Mouse (Mus musculus) ES-Bruce4 (cell line): ENCODE results near the gene Krtap28-13. TPM values are rescaled to one million over a fixed set of nuclear protein-coding genes. Genes with fewer than 3 reads are reported as not detected.

ENCODE experiments used
- H3K27ac ChIP-seq: 2 replicates; pipeline ENCODE4 v1.5.1; 2012; ENCODE audit warnings: low read length, inconsistent platforms; ENCODE audit not compliant: insufficient read depth
- H3K27me3 ChIP-seq: 2 replicates; pipeline ENCODE4 v1.6.1; 2012; ENCODE audit warnings: mild to moderate bottlenecking, low read length, inconsistent platforms; ENCODE audit not compliant: control insufficient read depth, poor library complexity, insufficient read depth, severe bottlenecking
- H3K36me3 ChIP-seq: 2 replicates; pipeline ENCODE4 v1.6.1; 2012; ENCODE audit warnings: inconsistent platforms, mild to moderate bottlenecking, low read length, moderate library complexity; ENCODE audit not compliant: control insufficient read depth, poor library complexity, insufficient read depth, severe bottlenecking
- H3K4me1 ChIP-seq: one replicate; pipeline ENCODE4 v1.8.1; 2011; ENCODE audit warnings: low read length; ENCODE audit not compliant: control insufficient read depth, insufficient read depth
- H3K4me3 ChIP-seq: 2 replicates; pipeline ENCODE4 v1.5.1; 2011; ENCODE audit warnings: low read depth, mild to moderate bottlenecking, low read length
- H3K9ac ChIP-seq: 2 replicates; pipeline ENCODE4 v1.6.1; 2012; ENCODE audit warnings: low read depth, mild to moderate bottlenecking, inconsistent platforms; ENCODE audit not compliant: poor library complexity, severe bottlenecking
- H3K9me3 ChIP-seq: replicated peaks from 2 replicates; pipeline ENCODE4 v1.6.1; 2012; ENCODE audit warnings: mild to moderate bottlenecking, low read length, inconsistent platforms; ENCODE audit not compliant: control insufficient read depth, poor library complexity, insufficient read depth, severe bottlenecking
- CTCF ChIP-seq: IDR thresholded peaks from one replicate; pipeline ENCODE4 v1.8.1; 2011; ENCODE audit warnings: low read depth, low read length
- EP300 ChIP-seq: IDR thresholded peaks from 2 replicates; pipeline ENCODE4 v1.6.1; 2011; ENCODE audit warnings: low read depth, low read length; ENCODE audit not compliant: insufficient read depth
- POLR2A ChIP-seq: IDR thresholded peaks from one replicate; pipeline ENCODE4 v1.8.1; 2011; ENCODE audit warnings: low read length; ENCODE audit not compliant: insufficient read depth
- polyA plus RNA-seq: library from polyadenylated mRNA; stranded (reverse); fragments of >200 nt; gene quantifications from 2 replicates; pipeline ENCODE4 v1.2.4, GENCODE M21; 2011; ENCODE audit warnings: low read depth; ENCODE audit not compliant: missing spikeins, insufficient read depth, insufficient read length

Gene Krtap28-13
- polyA plus RNA-seq, 1 experiment = not detected

GRCm38 (mm10) chr1:83075526-83076189, 14.9 kb downstream of the Krtap28-13 start:
- no peaks in the 10 kb centered on the region for H3K4me1 ChIP-seq
- no peaks in the 10 kb centered on the region for H3K9me3 ChIP-seq
- H3K27ac ChIP-seq = no peak overlapping the region
- H3K36me3 ChIP-seq = no peaks in the 10 kb centered on the region
- H3K27me3 ChIP-seq = no peaks in the 10 kb centered on the region
- H3K4me3 ChIP-seq = no peak overlapping the region
- TF ChIP-seq POLR2A = no peak
- no peak for TF ChIP-seq EP300
- no peak for TF ChIP-seq CTCF
- H3K9ac ChIP-seq = no peak overlapping the region

DNA sequence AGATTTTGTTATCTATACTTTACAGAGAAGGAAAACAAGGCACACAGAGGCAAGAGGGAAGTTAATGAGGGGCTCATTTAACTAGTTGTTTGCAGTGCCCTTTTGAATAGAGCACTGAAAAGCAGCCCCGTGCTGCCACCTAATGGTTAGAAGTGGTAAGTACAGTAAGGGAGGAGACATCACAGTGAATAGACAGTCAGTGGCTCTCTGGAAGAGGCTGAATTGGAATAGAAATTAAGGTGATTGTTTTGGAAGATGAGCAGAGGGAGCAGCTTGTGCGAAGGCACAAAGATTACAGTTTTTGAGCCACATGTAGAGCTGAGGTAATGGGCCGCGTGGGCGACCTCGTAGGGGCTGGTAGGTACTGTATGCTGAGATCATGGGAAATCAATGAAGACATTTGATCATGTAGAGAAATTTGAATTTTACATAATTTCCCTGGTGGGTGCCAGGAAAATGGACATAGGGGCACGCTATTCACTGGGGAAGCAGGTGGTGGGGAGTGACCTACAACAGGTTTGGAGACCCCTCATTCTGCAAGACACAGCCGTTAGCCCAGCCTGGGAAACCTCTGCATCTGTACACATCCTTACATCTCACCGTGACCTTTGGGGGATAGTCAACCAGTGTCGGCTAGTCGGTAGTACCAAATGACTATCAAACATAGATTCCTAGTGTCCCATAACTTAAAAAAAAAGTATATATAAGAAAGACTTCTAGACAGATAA, 15.6 kb downstream of the Krtap28-13 start:
- no peak overlapping the region for H3K9ac ChIP-seq
- H3K27ac ChIP-seq = no peak overlapping the region
- H3K36me3 ChIP-seq = no peaks in the 10 kb centered on the region
- H3K4me1 ChIP-seq = no peaks in the 10 kb centered on the region
- no peak for TF ChIP-seq POLR2A
- peak; percentile 4 for TF ChIP-seq CTCF
- no peak for TF ChIP-seq EP300
- H3K4me3 ChIP-seq = no peak overlapping the region
- H3K27me3 ChIP-seq = no peaks in the 10 kb centered on the region
- H3K9me3 ChIP-seq = no peaks in the 10 kb centered on the region

- Histone ChIP-seq H3K9me3 (no peaks in the 10 kb centered on the region), H3K27me3 (no peaks in the 10 kb centered on the region), H3K36me3 (no peaks in the 10 kb centered on the region), H3K27ac (no peak overlapping the region), H3K4me1 (no peaks in the 10 kb centered on the region), H3K9ac (no peak overlapping the region), H3K4me3 (no peak overlapping the region)
- TF ChIP-seq POLR2A (no peak), EP300 (no peak), CTCF (no peak)
Observed at GRCm38 (mm10) chr1:83077016-83077415, 16.3 kb downstream of the Krtap28-13 start.

GRCm38 (mm10) chr1:83084790-83085189, 24.1 kb downstream of the Krtap28-13 start:
- TF ChIP-seq POLR2A (no peak), EP300 (no peak), CTCF (no peak)
- Histone ChIP-seq H3K27me3 (no peaks in the 10 kb centered on the region; the same call in 1 of the 2 replicates), H3K9me3 (no peaks in the 10 kb centered on the region), H3K4me3 (no peak overlapping the region), H3K4me1 (no peaks in the 10 kb centered on the region), H3K27ac (no peak overlapping the region), H3K9ac (no peak overlapping the region), H3K36me3 (no peaks in the 10 kb centered on the region)

DNA sequence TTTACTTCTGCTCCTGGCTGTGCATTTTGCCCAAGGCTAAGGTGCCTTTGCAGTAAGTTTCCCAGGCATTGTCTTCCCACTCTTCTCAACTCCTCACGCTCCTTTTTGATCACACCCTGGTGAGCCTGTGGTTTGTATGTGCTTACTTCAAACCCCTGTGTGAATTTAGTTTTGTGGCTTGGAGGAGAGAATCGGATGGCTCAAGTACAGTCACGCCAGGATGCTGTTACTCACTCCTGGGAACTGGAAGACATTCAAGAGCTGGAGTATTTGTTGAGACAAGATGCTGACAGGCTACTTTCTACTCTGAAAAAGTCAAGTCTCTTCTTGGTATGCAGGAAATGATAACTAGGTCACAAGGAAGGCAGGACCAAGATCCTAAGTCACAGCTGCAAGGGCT, 30.5 kb downstream of the Krtap28-13 start:
- H3K27ac ChIP-seq = no peak overlapping the region
- H3K27me3 ChIP-seq = peaks cover 1% of the 10 kb centered on the region; the same call in 1 of the 2 replicates
- no peaks in the 10 kb centered on the region for H3K36me3 ChIP-seq
- TF ChIP-seq POLR2A (no peak), EP300 (no peak), CTCF (no peak)
- H3K4me3 ChIP-seq = no peak overlapping the region
- H3K4me1 ChIP-seq = no peaks in the 10 kb centered on the region
- no peak overlapping the region for H3K9ac ChIP-seq
- H3K9me3 ChIP-seq = no peaks in the 10 kb centered on the region

DNA sequence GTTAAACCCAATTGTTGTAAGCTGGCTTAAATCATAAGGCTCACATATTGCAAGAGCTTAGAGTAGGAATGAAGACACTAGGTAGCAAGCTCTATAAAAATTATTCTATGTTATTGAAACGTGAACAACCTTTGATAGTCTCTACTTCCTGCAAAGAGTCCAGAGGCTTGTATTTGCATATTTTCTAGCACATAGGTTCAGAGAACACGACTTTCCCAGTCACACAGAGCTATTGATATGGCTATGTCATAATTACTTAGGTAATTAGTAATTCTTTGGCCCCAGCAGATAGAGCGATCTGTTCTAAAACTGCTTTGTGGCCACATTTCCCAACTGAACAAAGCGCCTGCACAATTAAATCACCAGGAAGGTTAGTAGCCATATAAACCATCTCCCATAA, 36.2 kb downstream of the Krtap28-13 start:
- Histone ChIP-seq H3K9ac (no peak overlapping the region), H3K4me3 (no peak overlapping the region), H3K27ac (no peak overlapping the region), H3K9me3 (no peaks in the 10 kb centered on the region), H3K4me1 (no peaks in the 10 kb centered on the region), H3K36me3 (no peaks in the 10 kb centered on the region), H3K27me3 (peaks cover 1% of the 10 kb centered on the region; the same call in 1 of the 2 replicates)
- TF ChIP-seq CTCF = no peak
- TF ChIP-seq POLR2A = no peak
- TF ChIP-seq EP300 = no peak
